Mouse (Mus musculus): ENCODE data around the gene Plbd2.

Plbd2 gene

GRCm38 (mm10) chr5:120503144-120503795, at the start of gene Plbd2:
Gene Plbd2 (minus strand): TSS chr5:120503625.
- peak; percentile 93 for DNase-seq

- DNase-seq = no peak
Observed at GRCm38 (mm10) chr5:120550673-120551072, 47.2 kb upstream of the Plbd2 start.

- peak; percentile 52 for DNase-seq
Observed at GRCm38 (mm10) chr5:120550137-120550536, 46.7 kb upstream of the Plbd2 start.

GRCm38 (mm10) chr5:120548236-120548850, 44.9 kb upstream of the Plbd2 start:
- no peak for DNase-seq

- DNase-seq = no peak
Observed at GRCm38 (mm10) chr5:120536632-120537031, 33.2 kb upstream of the Plbd2 start.

GRCm38 (mm10) chr5:120536046-120536445, 32.6 kb upstream of the Plbd2 start:
- DNase-seq = peak; percentile 38

- no peak for DNase-seq
Observed at GRCm38 (mm10) chr5:120534686-120535075, 31.3 kb upstream of the Plbd2 start.

- no peak for DNase-seq
Observed at GRCm38 (mm10) chr5:120534071-120534685, 30.8 kb upstream of the Plbd2 start.

- DNase-seq = no peak
Observed at GRCm38 (mm10) chr5:120531631-120532030, 28.2 kb upstream of the Plbd2 start.

- no peak for DNase-seq
Observed at GRCm38 (mm10) chr5:120527296-120527964, 24.0 kb upstream of the Plbd2 start.

- no peak for DNase-seq
Observed at GRCm38 (mm10) chr5:120526311-120526710, 22.9 kb upstream of the Plbd2 start.

- DNase-seq = no peak
Observed at GRCm38 (mm10) chr5:120525737-120526136, 22.3 kb upstream of the Plbd2 start.

GRCm38 (mm10) chr5:120524736-120525135, 21.3 kb upstream of the Plbd2 start:
- DNase-seq = no peak

- peak; percentile 47 for DNase-seq
Observed at GRCm38 (mm10) chr5:120522649-120523048, 19.2 kb upstream of the Plbd2 start.

GRCm38 (mm10) chr5:120517552-120517951, 14.1 kb upstream of the Plbd2 start:
- peak; percentile 31 for DNase-seq

- DNase-seq = peak; percentile 69
Observed at GRCm38 (mm10) chr5:120516221-120516984, 13.0 kb upstream of the Plbd2 start.

- no peak for DNase-seq
Observed at GRCm38 (mm10) chr5:120515451-120515850, 12.0 kb upstream of the Plbd2 start.

- peak; percentile 80 for DNase-seq
Observed at GRCm38 (mm10) chr5:120514754-120515153, 11.3 kb upstream of the Plbd2 start.

- DNase-seq = no peak
Observed at GRCm38 (mm10) chr5:120514031-120514677, 10.7 kb upstream of the Plbd2 start.

- DNase-seq = peak; percentile 42
Observed at GRCm38 (mm10) chr5:120512911-120513555, 9.6 kb upstream of the Plbd2 start.

GRCm38 (mm10) chr5:120511643-120512220, 8.3 kb upstream of the Plbd2 start:
- peak; percentile 35 for DNase-seq

Data from kidney, postnatal 14 days (tissue).